Mouse (Mus musculus) gonadal fat pad, adult 2 months (tissue): ENCODE measurements around the gene Fyn. TPM values are rescaled to one million over a fixed set of nuclear protein-coding genes. Genes with fewer than 3 reads are reported as not detected.

ENCODE experiments used
- DNase-seq: peaks from one replicate; pipeline ENCODE4 v3.0.0-alpha.2; 2012; ENCODE audit warnings: low read depth
- polyA plus RNA-seq: library from polyadenylated mRNA; depleted of rRNA; stranded (reverse); fragments of >200 nt; gene quantifications from 2 replicates; pipeline ENCODE4 v1.2.3, GENCODE M21; 2012

The Fyn gene
- polyA plus RNA-seq, 1 experiment = 16.8 TPM

- no peak for DNase-seq
Observed at GRCm38 (mm10) chr10:39566901-39567300, 198.2 kb downstream of the Fyn start.

GRCm38 (mm10) chr10:39568991-39569390 lies 200.3 kb downstream of the Fyn start:
- DNase-seq = no peak

- DNase-seq = no peak
Observed at GRCm38 (mm10) chr10:39571011-39571410, 202.4 kb downstream of the Fyn start.

- DNase-seq = no peak
Observed at GRCm38 (mm10) chr10:39572050-39572671, 203.5 kb downstream of the Fyn start.

GRCm38 (mm10) chr10:39572672-39573051 lies 204.0 kb downstream of the Fyn start:
- no peak for DNase-seq

GRCm38 (mm10) chr10:39576466-39576865 lies 207.8 kb downstream of the Fyn start:
- no peak for DNase-seq

- no peak for DNase-seq
Observed at GRCm38 (mm10) chr10:39580477-39580876, 211.8 kb downstream of the Fyn start.

GRCm38 (mm10) chr10:39582385-39582784 lies 213.7 kb downstream of the Fyn start:
- DNase-seq = no peak

- DNase-seq = no peak
Observed at GRCm38 (mm10) chr10:39583718-39584117, 215.1 kb downstream of the Fyn start.

GRCm38 (mm10) chr10:39587290-39587925 lies 218.8 kb downstream of the Fyn start:
- no peak for DNase-seq

GRCm38 (mm10) chr10:39587973-39588746 lies 219.5 kb downstream of the Fyn start:
- DNase-seq = no peak

GRCm38 (mm10) chr10:39589765-39590546 lies 221.3 kb downstream of the Fyn start:
- DNase-seq = no peak

GRCm38 (mm10) chr10:39590629-39591028 lies 222.0 kb downstream of the Fyn start:
- no peak for DNase-seq

- no peak for DNase-seq
Observed at GRCm38 (mm10) chr10:39592501-39592900, 223.8 kb downstream of the Fyn start.

GRCm38 (mm10) chr10:39594716-39595115 lies 226.1 kb downstream of the Fyn start:
- no peak for DNase-seq

GRCm38 (mm10) chr10:39595862-39596261 lies 227.2 kb downstream of the Fyn start:
- no peak for DNase-seq

- no peak for DNase-seq
Observed at GRCm38 (mm10) chr10:39597116-39597791, 228.6 kb downstream of the Fyn start.

GRCm38 (mm10) chr10:39597792-39598183 lies 229.1 kb downstream of the Fyn start:
- no peak for DNase-seq

- no peak for DNase-seq
Observed at GRCm38 (mm10) chr10:39599601-39600000, 230.9 kb downstream of the Fyn start.

- no peak for DNase-seq
Observed at GRCm38 (mm10) chr10:39600115-39600514, 231.5 kb downstream of the Fyn start.

- no peak for DNase-seq
Observed at GRCm38 (mm10) chr10:39601068-39601467, 232.4 kb downstream of the Fyn start.

- no peak for DNase-seq
Observed at GRCm38 (mm10) chr10:39606434-39606833, 237.8 kb downstream of the Fyn start.
